Comparison of ENCODE assay signal across 21 mouse cellular contexts in genomic region chr3:105412681-105413080, GRCm38 (mm10). TPM values are rescaled to one million over a fixed set of nuclear protein-coding genes. Genes with fewer than 3 reads are reported as not detected.
DNase-seq lines count a peak whose midpoint lies in the region; ATAC-seq and TF ChIP-seq lines count a peak whose summit lies in the region.
"Had no signal": no experiment of that assay in that cellular context is flagged by ENCODE, and none has a peak within 500 bp of the region (broad histone marks: within the 10 kb centered on the region; RNA-seq: fewer than 3 reads in every experiment).

No protein-coding gene starts in this region.

- peak; percentile 8 for DNase-seq in cerebellum, adult 11-12 months
- DNase-seq in cerebellum, adult 8-10 months = no peak
- DNase-seq in heart, adult 11 months = peak; percentile 33
- no peak for DNase-seq in heart, postnatal 36 days
- DNase-seq in midbrain, postnatal 0 days (ENCODE audit: low spot score) = peak; percentile 61
- DNase-seq: B cell, adult 2 months; gastrocnemius, adult 2 months; gastrocnemius, postnatal 25 days had no signal

- no peak overlapping the region for H3K4me2 ChIP-seq in midbrain, postnatal 0 days (ENCODE audit: low read depth, low read length, poor library complexity, severe bottlenecking)
- no peak overlapping the region for H3K4me2 ChIP-seq in midbrain, embryonic 15.5 days
- H3K4me2 ChIP-seq in kidney, embryonic 15.5 days = no peak overlapping the region
- H3K4me2 ChIP-seq: embryonic facial prominence, embryonic 15.5 days; heart, embryonic 13.5 days; hindbrain, embryonic 13.5 days had no signal

- no peak overlapping the region for H3K9ac ChIP-seq in midbrain, postnatal 0 days (replicated peaks; ENCODE audit: low read length, poor library complexity, severe bottlenecking)
- no peak overlapping the region for H3K9ac ChIP-seq in midbrain, embryonic 15.5 days
- H3K9ac ChIP-seq in kidney, embryonic 15.5 days = no peak overlapping the region
- H3K9ac ChIP-seq: embryonic facial prominence, embryonic 15.5 days; heart, embryonic 13.5 days; hindbrain, embryonic 13.5 days had no signal

- no peaks in the 10 kb centered on the region for H3K36me3 ChIP-seq in midbrain, postnatal 0 days (ENCODE audit: insufficient read depth, low read length)
- no peaks in the 10 kb centered on the region for H3K36me3 ChIP-seq in midbrain, embryonic 15.5 days (replicated peaks)
- no peaks in the 10 kb centered on the region for H3K36me3 ChIP-seq in kidney, embryonic 15.5 days
- H3K36me3 ChIP-seq: embryonic facial prominence, embryonic 15.5 days; forebrain, embryonic 10.5 days; G1E; heart, embryonic 13.5 days; hindbrain, embryonic 13.5 days had no signal

- no peak for ATAC-seq in midbrain, postnatal 0 days (ENCODE audit: low FRiP score)
- no peak for ATAC-seq in midbrain, embryonic 15.5 days (replicated peaks)
- ATAC-seq in kidney, embryonic 15.5 days (replicated peaks; ENCODE audit: low FRiP score) = no peak
- ATAC-seq: CD4-positive, CD25-positive, alpha-beta regulatory T cell, adult 4 months; forebrain, embryonic 14.5 days; inflammation-experienced regulatory T-cells, adult 6 months; intestine, postnatal 0 days had no signal

- TF ChIP-seq CTCF in midbrain, postnatal 0 days (IDR thresholded peaks at IDR 0.05) = no peak

- no peak overlapping the region for H3K4me3 ChIP-seq in midbrain, postnatal 0 days (ENCODE audit: low read depth, low read length)
- no peak overlapping the region for H3K4me3 ChIP-seq in midbrain, embryonic 15.5 days
- no peak overlapping the region for H3K4me3 ChIP-seq in kidney, embryonic 15.5 days (replicated peaks)
- H3K4me3 ChIP-seq: embryonic facial prominence, embryonic 15.5 days; erythroblast, embryonic 14.5 days; forebrain, embryonic 10.5 days; gastrocnemius, adult 2 months; heart, embryonic 13.5 days; hindbrain, embryonic 13.5 days had no signal

- H3K4me1 ChIP-seq in midbrain, postnatal 0 days (ENCODE audit: insufficient read depth, low read length) = no peaks in the 10 kb centered on the region
- 0 out of 2 replicates have a peak, but pooled peaks cover 7% of the 10 kb centered on the region for H3K4me1 ChIP-seq in midbrain, embryonic 15.5 days
- no peaks in the 10 kb centered on the region for H3K4me1 ChIP-seq in kidney, embryonic 15.5 days
- H3K4me1 ChIP-seq: embryonic facial prominence, embryonic 15.5 days had no signal

- H3K27ac ChIP-seq in midbrain, postnatal 0 days (ENCODE audit: low read depth, low read length) = no peak overlapping the region
- H3K27ac ChIP-seq in midbrain, embryonic 15.5 days = no peak overlapping the region
- no peak overlapping the region for H3K27ac ChIP-seq in kidney, embryonic 15.5 days
- H3K27ac ChIP-seq: embryonic facial prominence, embryonic 15.5 days; forebrain, embryonic 10.5 days; gastrocnemius, adult 2 months; heart, embryonic 13.5 days; hindbrain, embryonic 13.5 days had no signal

- H3K9me3 ChIP-seq in midbrain, postnatal 0 days (ENCODE audit: low read length) = no peaks in the 10 kb centered on the region
- no peaks in the 10 kb centered on the region for H3K9me3 ChIP-seq in midbrain, embryonic 15.5 days
- no peaks in the 10 kb centered on the region for H3K9me3 ChIP-seq in kidney, embryonic 15.5 days (replicated peaks)
- H3K9me3 ChIP-seq: embryonic facial prominence, embryonic 15.5 days; forebrain, embryonic 10.5 days; G1E; heart, embryonic 13.5 days; hindbrain, embryonic 13.5 days had no signal

- intact Hi-C loops in heart, postnatal 36 days (cut with DNase I) = no loop called here

- H3K27me3 ChIP-seq in midbrain, postnatal 0 days (ENCODE audit: insufficient read depth, low read length) = no peaks in the 10 kb centered on the region
- H3K27me3 ChIP-seq in midbrain, embryonic 15.5 days (replicated peaks) = no peaks in the 10 kb centered on the region
- no peaks in the 10 kb centered on the region for H3K27me3 ChIP-seq in kidney, embryonic 15.5 days
- H3K27me3 ChIP-seq: embryonic facial prominence, embryonic 15.5 days; heart, embryonic 13.5 days; hindbrain, embryonic 13.5 days had no signal

RNA-seq across cellular contexts. Expression of gene Kcnd3, which starts 39.4 kb away (rescaled TPM):
- 10 to 100 TPM in 1 of 2 experiments, 1 to 10 TPM in 1; 9.5 to 10.0 TPM for total RNA-seq in heart, postnatal 36 days (2021)
- 67.4 and 80.5 TPM in 2 replicates for total RNA-seq in midbrain, postnatal 0 days (2014; rRNA removed)
- polyA plus RNA-seq in midbrain, postnatal 0 days (2015; fragmentation: Nextera tagmentation; extraction: Ambion mirVana) = 9.6 and 10.6 TPM in 2 replicates
- polyA plus RNA-seq in midbrain, embryonic 15.5 days (2015; fragmentation: Nextera tagmentation; extraction: Ambion mirVana) = 12.5 and 12.8 TPM in 2 replicates
- 2.3 and 2.4 TPM in 2 replicates for polyA plus RNA-seq in kidney, embryonic 15.5 days (2015; fragmentation: Nextera tagmentation; extraction: Ambion mirVana)
- total RNA-seq: granulocyte monocyte progenitor cell, adult 5-6 weeks had no signal
- polyA plus RNA-seq: erythroblast, embryonic 14.5 days; G1E; inflammation-experienced regulatory T-cells, adult 6 months had no signal

Comparison
In these comparisons a context has a peak if more than half of its experiments do, and no peak if none do; other contexts are left out.
1. DNase-seq: peak in cerebellum, adult 11-12 months (single experiment), heart, adult 11 months (single experiment) and midbrain, postnatal 0 days (single experiment); none in cerebellum, adult 8-10 months (single experiment) and heart, postnatal 36 days (0 of 2).